Mouse (Mus musculus): ENCODE measurements around the gene Gm5142.

DNA sequence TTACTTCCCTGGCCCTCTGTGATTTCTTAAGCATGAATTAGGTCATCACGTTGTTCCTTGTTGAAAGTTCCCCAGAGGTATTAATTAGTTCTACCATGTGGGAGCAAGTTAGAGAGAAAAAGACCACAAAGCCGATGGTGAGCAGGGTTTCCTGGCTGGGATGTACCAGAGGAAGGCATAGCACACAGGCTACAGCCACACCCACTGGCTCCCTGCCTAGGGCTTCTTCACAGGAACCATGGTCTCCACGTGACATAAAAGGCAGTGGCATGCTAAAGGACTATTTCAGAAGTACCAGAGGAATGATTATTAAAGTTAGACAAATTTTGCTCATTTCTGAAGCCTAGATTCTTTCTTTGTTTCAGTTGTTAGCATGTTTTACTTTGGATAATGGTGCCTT lies 40.7 kb upstream of the Gm5142 start:
- TF ChIP-seq USF1 (IDR thresholded peaks at IDR 0.05; ENCODE audit: low read depth) (no peak), SRF (IDR thresholded peaks at IDR 0.05; ENCODE audit: control insufficient read depth, insufficient read length, low read depth) (no peak), REST (IDR thresholded peaks at IDR 0.05; ENCODE audit: insufficient read depth, insufficient read length) (no peak)

Data from myocyte (in vitro differentiated cells).